Mouse (Mus musculus): Measurements from ENCODE around the gene Sypl. TPM values are rescaled to one million over a fixed set of nuclear protein-coding genes. Genes with fewer than 3 reads are reported as not detected.
"Not testable (repeated sequence)": the region's sequence is repeated elsewhere in the genome, so short reads cannot be mapped to it uniquely, and the experiment has no call there.

Sypl gene
- polyA plus RNA-seq, 1 experiment = 79.7 TPM

DNA sequence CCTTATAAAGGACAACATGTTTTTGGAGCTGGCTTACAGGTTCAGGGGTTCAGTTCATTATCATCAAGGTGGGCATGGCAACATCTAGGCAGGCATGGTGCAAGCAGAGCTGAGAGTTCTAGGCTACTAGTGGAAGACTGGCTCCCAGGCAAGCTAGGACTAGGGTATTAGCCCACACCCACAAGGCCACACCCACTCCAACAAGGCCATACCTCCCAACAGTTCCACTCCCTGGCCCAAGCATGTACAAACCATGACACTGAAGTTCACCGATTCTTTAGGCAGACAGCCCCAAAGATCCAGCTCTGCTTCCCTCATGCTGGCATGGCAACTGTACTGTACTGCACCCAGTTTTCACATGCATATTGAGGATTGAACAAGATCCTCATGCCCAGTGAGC lies 29.4 kb downstream of the Sypl start:
- Histone ChIP-seq H3K36me3 (ENCODE audit: control insufficient read depth, insufficient read depth, low read length, poor library complexity, severe bottlenecking) (no peaks in the 10 kb centered on the region), H3K9ac (ENCODE audit: low read depth, poor library complexity, severe bottlenecking) (no peak overlapping the region), H3K4me1 (ENCODE audit: control insufficient read depth, insufficient read depth, low read length) (no peaks in the 10 kb centered on the region), H3K27ac (ENCODE audit: insufficient read depth, low read length) (no peak overlapping the region), H3K9me3 (replicated peaks; ENCODE audit: control insufficient read depth, insufficient read depth, low read length, poor library complexity, severe bottlenecking) (no peaks in the 10 kb centered on the region), H3K27me3 (ENCODE audit: control insufficient read depth, insufficient read depth, low read length, poor library complexity, severe bottlenecking) (no peaks in the 10 kb centered on the region), H3K4me3 (ENCODE audit: low read depth, low read length) (no peak overlapping the region)
- TF ChIP-seq EP300 (IDR thresholded peaks at IDR 0.05; ENCODE audit: insufficient read depth, low read depth, low read length) (no peak), CTCF (IDR thresholded peaks at IDR 0.05; ENCODE audit: low read depth, low read length) (no peak), POLR2A (IDR thresholded peaks at IDR 0.05; ENCODE audit: insufficient read depth, low read length) (no peak)

DNA sequence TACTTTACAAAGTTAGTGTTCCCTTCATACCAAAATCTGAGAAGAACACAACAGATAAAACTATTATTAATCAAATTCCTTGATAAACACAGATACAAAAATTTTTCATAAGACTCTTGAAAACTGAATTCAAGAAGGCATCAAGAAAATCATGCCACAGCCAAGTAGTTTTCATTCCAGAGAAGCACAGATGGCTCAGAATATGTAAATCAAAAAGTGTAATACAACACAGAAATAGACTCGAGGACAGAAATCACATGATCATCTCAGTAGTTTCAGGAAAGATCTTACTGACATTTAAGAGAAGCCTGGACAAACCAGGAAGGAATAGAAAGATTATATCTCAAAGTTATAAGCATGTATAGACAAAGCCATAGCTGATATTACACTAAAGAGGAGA lies 32.6 kb downstream of the Sypl start:
- H3K27ac ChIP-seq (ENCODE audit: insufficient read depth, low read length) = no peak overlapping the region
- no peaks in the 10 kb centered on the region; the same call in 1 of the 2 replicates for H3K9me3 ChIP-seq (replicated peaks; ENCODE audit: control insufficient read depth, insufficient read depth, low read length, poor library complexity, severe bottlenecking)
- no peak overlapping the region for H3K4me3 ChIP-seq (ENCODE audit: low read depth, low read length)
- H3K9ac ChIP-seq (ENCODE audit: low read depth, poor library complexity, severe bottlenecking) = no peak overlapping the region
- TF ChIP-seq CTCF (IDR thresholded peaks at IDR 0.05; ENCODE audit: low read depth, low read length) = no peak
- TF ChIP-seq EP300 (IDR thresholded peaks at IDR 0.05; ENCODE audit: insufficient read depth, low read depth, low read length) = no peak
- no peaks in the 10 kb centered on the region for H3K36me3 ChIP-seq (ENCODE audit: control insufficient read depth, insufficient read depth, low read length, poor library complexity, severe bottlenecking)
- no peaks in the 10 kb centered on the region for H3K4me1 ChIP-seq (ENCODE audit: control insufficient read depth, insufficient read depth, low read length)
- no peaks in the 10 kb centered on the region for H3K27me3 ChIP-seq (ENCODE audit: control insufficient read depth, insufficient read depth, low read length, poor library complexity, severe bottlenecking)

DNA sequence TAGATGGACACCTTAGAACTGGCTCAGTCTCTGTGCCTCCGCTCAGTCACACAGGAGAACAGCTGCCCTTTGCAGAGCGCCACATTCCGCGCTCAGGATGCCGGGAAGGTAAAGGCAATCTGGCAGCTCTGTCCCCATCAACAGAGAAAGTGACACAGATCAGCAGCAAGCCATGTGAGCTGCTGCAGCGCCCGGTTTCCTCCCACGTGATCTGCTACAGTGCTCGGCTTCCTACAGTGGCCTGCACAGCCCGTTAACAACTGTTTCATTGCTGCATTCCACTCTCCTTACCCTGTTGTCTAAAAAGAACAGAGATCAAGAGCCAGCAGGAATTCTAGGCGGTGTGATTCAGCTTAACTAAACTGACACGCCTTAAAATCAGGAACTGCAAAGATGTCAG lies 36.0 kb downstream of the Sypl start:
- H3K36me3 ChIP-seq (ENCODE audit: control insufficient read depth, insufficient read depth, low read length, poor library complexity, severe bottlenecking) = no peaks in the 10 kb centered on the region
- TF ChIP-seq POLR2A (IDR thresholded peaks at IDR 0.05; ENCODE audit: insufficient read depth, low read length) (no peak), EP300 (IDR thresholded peaks at IDR 0.05; ENCODE audit: insufficient read depth, low read depth, low read length) (no peak), CTCF (IDR thresholded peaks at IDR 0.05; ENCODE audit: low read depth, low read length) (no peak)
- H3K9ac ChIP-seq (ENCODE audit: low read depth, poor library complexity, severe bottlenecking) = no peak overlapping the region
- no peak overlapping the region for H3K27ac ChIP-seq (ENCODE audit: insufficient read depth, low read length)
- no peak overlapping the region for H3K4me3 ChIP-seq (ENCODE audit: low read depth, low read length)
- H3K27me3 ChIP-seq (ENCODE audit: control insufficient read depth, insufficient read depth, low read length, poor library complexity, severe bottlenecking) = no peaks in the 10 kb centered on the region
- no peaks in the 10 kb centered on the region; the same call in 1 of the 2 replicates for H3K9me3 ChIP-seq (replicated peaks; ENCODE audit: control insufficient read depth, insufficient read depth, low read length, poor library complexity, severe bottlenecking)
- no peaks in the 10 kb centered on the region for H3K4me1 ChIP-seq (ENCODE audit: control insufficient read depth, insufficient read depth, low read length)

DNA sequence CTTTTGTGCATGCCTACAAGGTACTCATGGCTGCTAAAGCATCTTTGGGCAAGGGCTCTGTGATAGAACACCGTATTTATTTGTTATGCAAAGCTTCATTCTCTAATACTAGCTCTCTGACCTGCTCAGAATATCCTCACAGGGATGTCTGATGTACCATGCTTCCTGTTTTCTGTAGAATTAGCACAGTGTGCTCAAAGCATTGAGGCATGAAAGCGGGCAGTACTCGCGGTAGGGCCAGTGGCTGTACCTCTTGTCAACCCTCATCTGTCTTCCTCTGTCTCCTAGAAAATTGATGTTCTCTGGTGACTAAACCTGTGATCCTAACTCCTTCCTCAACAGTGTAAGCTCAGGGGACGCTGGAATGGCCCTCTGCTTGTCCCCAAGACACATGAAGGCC lies 40.4 kb downstream of the Sypl start:
- Histone ChIP-seq H3K9ac (ENCODE audit: low read depth, poor library complexity, severe bottlenecking) (no peak overlapping the region), H3K4me3 (ENCODE audit: low read depth, low read length) (no peak overlapping the region)

DNA sequence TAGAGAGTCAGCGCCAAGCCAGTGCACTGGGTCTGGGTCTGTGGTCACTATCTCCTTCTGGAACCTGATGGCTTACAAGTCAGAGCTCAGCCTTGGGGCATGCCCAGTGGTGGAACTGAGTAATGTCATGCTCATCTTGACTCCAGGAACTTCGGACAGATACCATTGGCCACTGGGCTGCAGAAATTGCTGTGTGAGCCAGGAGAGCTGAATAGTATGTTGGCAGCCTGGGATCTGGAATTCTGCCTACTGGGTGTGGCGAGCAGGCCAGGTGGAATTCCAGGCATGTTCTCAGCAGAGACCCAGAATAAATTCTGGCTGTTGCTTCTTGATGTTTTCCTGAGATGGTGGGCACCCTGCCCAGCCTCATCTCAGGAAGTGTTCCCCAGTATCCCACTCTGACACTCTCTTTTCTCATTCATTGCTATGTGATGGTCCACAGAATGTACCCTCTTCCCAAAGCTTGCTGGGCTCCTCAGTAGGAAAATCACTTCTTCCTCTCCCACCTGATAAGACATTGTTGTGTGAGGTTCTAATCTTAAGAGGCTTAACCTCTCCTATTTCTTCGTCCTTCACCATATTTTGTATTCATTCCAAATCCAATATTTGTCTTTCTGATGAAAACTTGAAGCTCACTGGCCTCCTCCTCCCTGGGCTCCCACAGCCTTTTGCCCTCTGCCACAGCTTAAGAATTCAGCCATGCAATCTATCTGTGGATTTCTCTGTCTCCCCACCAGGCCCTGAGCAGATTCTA lies 41.6 kb downstream of the Sypl start:
- no peaks in the 10 kb centered on the region for H3K27me3 ChIP-seq (ENCODE audit: control insufficient read depth, insufficient read depth, low read length, poor library complexity, severe bottlenecking)
- no peaks in the 10 kb centered on the region; the same call in 1 of the 2 replicates for H3K9me3 ChIP-seq (replicated peaks; ENCODE audit: control insufficient read depth, insufficient read depth, low read length, poor library complexity, severe bottlenecking)
- H3K4me3 ChIP-seq (ENCODE audit: low read depth, low read length) = no peak overlapping the region
- no peaks in the 10 kb centered on the region for H3K4me1 ChIP-seq (ENCODE audit: control insufficient read depth, insufficient read depth, low read length)
- H3K9ac ChIP-seq (ENCODE audit: low read depth, poor library complexity, severe bottlenecking) = no peak overlapping the region
- no peaks in the 10 kb centered on the region for H3K36me3 ChIP-seq (ENCODE audit: control insufficient read depth, insufficient read depth, low read length, poor library complexity, severe bottlenecking)
- TF ChIP-seq CTCF (IDR thresholded peaks at IDR 0.05; ENCODE audit: low read depth, low read length) = no peak
- no peak for TF ChIP-seq EP300 (IDR thresholded peaks at IDR 0.05; ENCODE audit: insufficient read depth, low read depth, low read length)
- TF ChIP-seq POLR2A (IDR thresholded peaks at IDR 0.05; ENCODE audit: insufficient read depth, low read length) = no peak
- H3K27ac ChIP-seq (ENCODE audit: insufficient read depth, low read length) = no peak overlapping the region

More for the DNA sequence above, 40.4 kb downstream of the Sypl start:
- no peaks in the 10 kb centered on the region for H3K4me1 ChIP-seq (ENCODE audit: control insufficient read depth, insufficient read depth, low read length)
- H3K9me3 ChIP-seq (replicated peaks; ENCODE audit: control insufficient read depth, insufficient read depth, low read length, poor library complexity, severe bottlenecking) = no peaks in the 10 kb centered on the region; the same call in 1 of the 2 replicates
- H3K27me3 ChIP-seq (ENCODE audit: control insufficient read depth, insufficient read depth, low read length, poor library complexity, severe bottlenecking) = no peaks in the 10 kb centered on the region
- no peak overlapping the region for H3K27ac ChIP-seq (ENCODE audit: insufficient read depth, low read length)
- no peaks in the 10 kb centered on the region for H3K36me3 ChIP-seq (ENCODE audit: control insufficient read depth, insufficient read depth, low read length, poor library complexity, severe bottlenecking)
- TF ChIP-seq POLR2A (IDR thresholded peaks at IDR 0.05; ENCODE audit: insufficient read depth, low read length) = no peak

DNA sequence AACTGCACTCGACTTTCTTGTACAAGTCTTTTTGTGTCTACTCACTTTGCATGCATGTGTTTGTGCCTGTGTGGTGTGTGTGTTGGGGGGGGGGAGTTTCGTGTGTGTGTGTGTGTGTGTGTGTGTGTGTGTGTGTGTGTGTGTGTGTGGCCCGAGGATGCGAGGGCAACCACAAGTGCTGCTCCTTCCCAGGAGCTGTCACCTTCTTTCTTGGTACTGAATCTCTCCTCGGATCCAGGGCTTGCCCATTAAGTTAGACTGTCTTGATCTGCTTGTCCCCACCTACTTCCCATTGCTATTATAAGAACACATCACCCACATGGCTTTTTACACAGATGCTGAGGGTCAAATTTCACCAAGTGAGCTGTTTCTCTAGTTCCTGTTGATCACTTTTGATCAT lies 45.1 kb downstream of the Sypl start:
- TF ChIP-seq EP300 (IDR thresholded peaks at IDR 0.05; ENCODE audit: insufficient read depth, low read depth, low read length) = no peak
- no peak for TF ChIP-seq POLR2A (IDR thresholded peaks at IDR 0.05; ENCODE audit: insufficient read depth, low read length)
- TF ChIP-seq CTCF (IDR thresholded peaks at IDR 0.05; ENCODE audit: low read depth, low read length) = no peak
- H3K4me3 ChIP-seq (ENCODE audit: low read depth, low read length) = no peak overlapping the region
- no peaks in the 10 kb centered on the region for H3K9me3 ChIP-seq (replicated peaks; ENCODE audit: control insufficient read depth, insufficient read depth, low read length, poor library complexity, severe bottlenecking)
- no peaks in the 10 kb centered on the region for H3K36me3 ChIP-seq (ENCODE audit: control insufficient read depth, insufficient read depth, low read length, poor library complexity, severe bottlenecking)
- no peak overlapping the region for H3K9ac ChIP-seq (ENCODE audit: low read depth, poor library complexity, severe bottlenecking)
- no peaks in the 10 kb centered on the region for H3K27me3 ChIP-seq (ENCODE audit: control insufficient read depth, insufficient read depth, low read length, poor library complexity, severe bottlenecking)
- no peak overlapping the region for H3K27ac ChIP-seq (ENCODE audit: insufficient read depth, low read length)
- H3K4me1 ChIP-seq (ENCODE audit: control insufficient read depth, insufficient read depth, low read length) = no peaks in the 10 kb centered on the region

DNA sequence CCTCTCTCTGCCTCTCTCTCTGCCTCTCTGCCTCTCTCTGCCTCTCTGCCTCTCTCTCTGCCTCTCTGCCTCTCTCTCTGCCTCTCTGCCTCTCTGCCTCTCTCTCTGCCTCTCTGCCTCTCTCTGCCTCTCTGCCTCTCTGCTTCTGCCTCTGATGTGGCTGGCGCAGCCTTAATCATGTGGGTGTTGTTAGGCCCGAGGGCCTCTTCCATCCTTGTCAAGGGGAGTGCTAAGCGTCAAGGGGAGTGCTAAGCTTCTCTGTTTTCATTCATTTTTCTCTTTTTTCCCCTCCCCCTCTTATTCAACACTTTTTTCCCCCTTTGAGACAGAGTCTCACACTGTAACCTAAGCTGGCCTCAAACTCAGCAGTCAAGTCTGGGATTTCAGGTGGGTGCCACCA lies 46.1 kb downstream of the Sypl start:
- not testable (repeated sequence) for H3K27ac ChIP-seq (ENCODE audit: insufficient read depth, low read length); H3K9ac ChIP-seq (ENCODE audit: low read depth, poor library complexity, severe bottlenecking); H3K36me3 ChIP-seq (ENCODE audit: control insufficient read depth, insufficient read depth, low read length, poor library complexity, severe bottlenecking); H3K4me3 ChIP-seq (ENCODE audit: low read depth, low read length); H3K27me3 ChIP-seq (ENCODE audit: control insufficient read depth, insufficient read depth, low read length, poor library complexity, severe bottlenecking); H3K4me1 ChIP-seq (ENCODE audit: control insufficient read depth, insufficient read depth, low read length); H3K9me3 ChIP-seq (replicated peaks; ENCODE audit: control insufficient read depth, insufficient read depth, low read length, poor library complexity, severe bottlenecking)

Data from ES-Bruce4 (cell line).